Mouse (Mus musculus) midbrain, embryonic 16.5 days (tissue): ENCODE measurements around the gene Zfp593. TPM values are rescaled to one million over a fixed set of nuclear protein-coding genes. Genes with fewer than 3 reads are reported as not detected.

ENCODE experiments used
- ATAC-seq: fragments of 200-750 bp; cut with Nextera tagmentation; 2 replicates; pipeline ENCODE4 v1.8.0; 2017; ENCODE audit warnings: moderate TSS enrichment
- H3K27ac ChIP-seq: fragments of 300-500 bp; sonication (generic); 2 replicates; pipeline ENCODE4 v1.5.1; 2014; ENCODE audit warnings: mild to moderate bottlenecking, low read length, mixed read lengths
- H3K27me3 ChIP-seq: fragments of 300-500 bp; sonication (generic); 2 replicates; pipeline ENCODE4 v1.6.1; 2014; ENCODE audit warnings: low read depth, low read length, mixed read lengths; ENCODE audit not compliant: control insufficient read depth, insufficient read depth
- H3K36me3 ChIP-seq: fragments of 300-500 bp; sonication (generic); 2 replicates; pipeline ENCODE4 v1.6.1; 2014; ENCODE audit warnings: mild to moderate bottlenecking, low read length, moderate library complexity, mixed read lengths; ENCODE audit not compliant: control insufficient read depth, insufficient read depth
- H3K4me1 ChIP-seq: fragments of 300-500 bp; sonication (generic); 2 replicates; pipeline ENCODE4 v1.6.1; 2014; ENCODE audit warnings: mild to moderate bottlenecking, low read length, mixed read lengths; ENCODE audit not compliant: control insufficient read depth, insufficient read depth
- H3K4me2 ChIP-seq: fragments of 300-500 bp; sonication (generic); 2 replicates; pipeline ENCODE4 v1.6.1; 2014; ENCODE audit warnings: mild to moderate bottlenecking, low read length, mixed read lengths
- H3K4me3 ChIP-seq: fragments of 300-500 bp; sonication (generic); 2 replicates; pipeline ENCODE4 v1.5.1; 2014; ENCODE audit warnings: low read depth, mild to moderate bottlenecking, low read length, moderate library complexity, mixed read lengths
- H3K9ac ChIP-seq: fragments of 300-500 bp; sonication (generic); 2 replicates; pipeline ENCODE4 v1.6.1; 2014; ENCODE audit warnings: low read depth, low read length, mixed read lengths
- H3K9me3 ChIP-seq: fragments of 300-500 bp; sonication (generic); replicated peaks from 2 replicates; pipeline ENCODE4 v1.6.1; 2014; ENCODE audit warnings: mild to moderate bottlenecking, low read length, mixed read lengths; ENCODE audit not compliant: control insufficient read depth, poor library complexity, severe bottlenecking
- WGBS: fragments of 180-500 bp; shearing (Covaris S2); extraction: QIAGEN DNeasy Blood & Tissue Kit; methylation state at CpG from one replicate; pipeline ENCODE4 v1.1.7; 2014; 5-methylcytosine and 5-hydroxymethylcytosine counted together
- polyA plus RNA-seq: library from polyadenylated mRNA; unstranded; fragments of >200 nt; fragmentation: Nextera tagmentation; extraction: Ambion mirVana; gene quantifications from 2 replicates; pipeline ENCODE4 v1.2.1, GENCODE M21; 2015

The Zfp593 gene
- polyA plus RNA-seq, 1 experiment from 2014 or later: 13.4 TPM

DNA sequence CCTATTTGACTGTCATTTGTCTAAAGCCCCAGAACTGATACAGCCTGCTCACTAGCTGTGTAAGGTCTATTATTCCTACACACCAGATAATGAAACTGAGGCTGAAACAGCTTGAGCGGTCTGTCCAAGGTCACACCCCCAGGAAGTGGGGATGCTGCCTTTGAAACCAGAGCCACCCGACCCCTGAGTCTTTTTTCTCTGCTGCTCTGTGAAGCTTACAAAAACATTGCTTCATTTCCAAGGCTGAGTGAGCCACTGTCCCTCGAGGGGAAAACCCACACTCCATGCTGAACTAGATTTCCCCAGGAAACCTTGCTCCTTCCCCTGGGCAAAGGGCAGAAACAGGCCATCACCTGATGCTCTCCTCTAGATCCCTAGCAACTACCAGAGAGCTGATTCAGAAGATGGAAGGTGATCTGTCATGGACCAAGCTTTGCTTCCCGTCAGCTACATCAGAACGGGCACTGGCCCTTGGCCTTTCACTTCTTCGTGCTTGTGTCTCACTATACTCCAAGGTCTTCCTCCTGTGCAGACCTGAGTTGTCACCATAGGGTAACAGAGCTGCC, 38.8 kb downstream of the Zfp593 start:
- H3K9me3 ChIP-seq: no peaks in the 10 kb centered on the region
- no peak for ATAC-seq
- H3K4me3 ChIP-seq: no peak overlapping the region
- no peak overlapping the region for H3K27ac ChIP-seq
- H3K4me2 ChIP-seq: no peak overlapping the region
- no peak overlapping the region for H3K9ac ChIP-seq
- H3K4me1 ChIP-seq: no peaks in the 10 kb centered on the region
- no peaks in the 10 kb centered on the region for H3K27me3 ChIP-seq
- no peaks in the 10 kb centered on the region for H3K36me3 ChIP-seq
- 71% methylated on average over 6 of the region's 6 CpGs for WGBS

DNA sequence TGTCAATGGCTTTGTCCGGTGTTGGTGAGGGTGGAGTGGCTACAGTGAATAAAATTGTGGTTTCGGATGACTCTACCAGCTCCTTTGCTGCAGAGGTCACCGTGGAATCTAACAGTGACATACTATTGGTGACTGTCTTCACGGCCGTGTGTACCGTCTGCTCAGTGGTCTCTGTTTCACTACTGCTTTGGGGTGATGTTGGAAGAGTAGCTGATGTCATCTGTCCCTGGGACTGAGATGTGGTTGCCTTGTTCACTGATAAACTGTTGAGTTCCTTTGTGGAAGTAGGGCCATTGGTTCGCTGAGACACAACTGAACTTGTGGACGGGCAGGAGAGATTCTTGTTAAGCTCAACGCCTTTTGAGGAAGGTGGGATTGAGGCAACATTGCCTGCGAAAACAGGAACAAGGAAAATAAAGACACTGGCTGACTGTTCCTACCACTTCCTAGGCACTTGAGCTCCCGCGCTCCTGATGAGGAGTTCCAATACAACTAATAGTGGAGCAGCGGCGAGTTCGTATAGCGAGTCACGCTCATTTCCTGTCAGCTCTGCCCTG, 42.0 kb downstream of the Zfp593 start:
- WGBS: 91% methylated on average over 17 of the region's 17 CpGs
- H3K27me3 ChIP-seq: no peaks in the 10 kb centered on the region
- no peak overlapping the region for H3K4me3 ChIP-seq

DNA sequence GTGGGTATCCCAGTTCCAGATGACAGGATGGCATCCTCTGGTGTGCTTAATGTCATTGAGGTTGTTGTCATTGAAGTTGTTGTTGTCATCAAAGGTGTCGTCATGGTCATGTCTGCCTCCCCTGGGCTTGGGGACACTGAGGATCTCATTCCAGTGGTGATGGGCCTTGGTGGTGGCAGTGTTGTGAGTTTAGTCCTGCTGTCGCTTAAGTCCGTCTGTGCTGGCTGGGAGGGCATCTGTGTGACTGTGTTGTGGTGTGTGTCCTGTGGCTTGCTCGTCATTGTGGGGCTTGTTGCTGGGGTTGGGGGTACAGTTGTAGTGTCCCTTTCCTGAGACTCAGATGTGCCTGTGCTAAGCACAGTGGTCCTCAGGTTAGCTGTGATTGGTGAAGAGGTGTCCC, 42.5 kb downstream of the Zfp593 start, which contains the start of gene Gm7534:
Gm7534 (minus strand) TSS at position 101 of the 400 bp plus-strand sequence.
- Histone ChIP-seq H3K27ac (no peak within 1 kb of the TSS), H3K9me3 (no peaks in the 10 kb centered on the region), H3K4me3 (no peak within 1 kb of the TSS), H3K4me2 (no peak within 1 kb of the TSS), H3K36me3 (no peaks in the 10 kb centered on the region), H3K9ac (no peak within 1 kb of the TSS), H3K4me1 (no peaks in the 10 kb centered on the region), H3K27me3 (no peaks in the 10 kb centered on the region)
- ATAC-seq: no peak
- 93% methylated on average over 4 of the region's 4 CpGs for whole genome bisulfite sequencing

More for the DNA sequence above, 42.0 kb downstream of the Zfp593 start:
- H3K9me3 ChIP-seq: no peaks in the 10 kb centered on the region
- H3K27ac ChIP-seq: no peak overlapping the region
- no peak for ATAC-seq
- no peak overlapping the region for H3K9ac ChIP-seq
- no peaks in the 10 kb centered on the region for H3K36me3 ChIP-seq
- no peaks in the 10 kb centered on the region for H3K4me1 ChIP-seq
- no peak overlapping the region for H3K4me2 ChIP-seq

DNA sequence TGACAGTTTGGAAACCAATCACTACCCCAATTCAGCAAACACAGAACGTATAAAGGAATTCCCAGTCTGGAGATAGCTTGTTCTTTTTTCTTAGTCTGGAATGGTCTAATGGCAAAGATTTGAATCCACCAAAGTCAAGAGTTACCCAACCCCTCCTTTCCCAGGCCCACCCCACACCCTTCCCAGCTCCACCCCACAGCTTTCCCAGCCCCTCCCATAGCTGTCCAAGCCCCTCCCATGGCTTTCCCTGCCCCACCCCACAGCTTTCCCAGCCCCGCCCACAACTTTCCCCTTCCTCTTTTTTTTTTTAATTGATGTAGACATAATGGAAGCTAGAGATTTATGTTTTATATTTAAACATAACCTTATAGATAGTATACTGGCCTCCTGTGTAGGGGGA, 46.0 kb downstream of the Zfp593 start:
- H3K4me1 ChIP-seq: no peaks in the 10 kb centered on the region
- no peaks in the 10 kb centered on the region for H3K9me3 ChIP-seq
- no peak overlapping the region for H3K27ac ChIP-seq
- H3K4me2 ChIP-seq: no peak overlapping the region
- no peaks in the 10 kb centered on the region for H3K27me3 ChIP-seq
- WGBS: 76% methylated on average over 2 of the region's 2 CpGs
- H3K36me3 ChIP-seq: no peaks in the 10 kb centered on the region
- H3K4me3 ChIP-seq: no peak overlapping the region
- no peak for ATAC-seq
- H3K9ac ChIP-seq: no peak overlapping the region

Other genes starting within 250 kb of the Zfp593 start
- gene Dhdds, start 244.7 kb downstream of the Zfp593 start, polyA plus RNA-seq: 45.7 and 48.6 TPM in 2 replicates
- gene Lin28a, start 226.8 kb downstream of the Zfp593 start, polyA plus RNA-seq: 0.37 and 0.44 TPM in 2 replicates
- gene Zfp683, start 191.8 kb downstream of the Zfp593 start, polyA plus RNA-seq: not detected in 2 replicates
- gene Crybg2, start 184.8 kb downstream of the Zfp593 start, polyA plus RNA-seq: 3.8 and 6.6 TPM in 2 replicates
- gene Cd52, start 150.5 kb downstream of the Zfp593 start, polyA plus RNA-seq: 0.92 and 2.1 TPM in 2 replicates
- gene Ubxn11, start 143.0 kb downstream of the Zfp593 start, polyA plus RNA-seq: 18.4 and 19.0 TPM in 2 replicates
- gene Sh3bgrl3, start 116.8 kb downstream of the Zfp593 start, polyA plus RNA-seq: 421 and 430 TPM in 2 replicates
- gene Cep85, start 58.5 kb downstream of the Zfp593 start, polyA plus RNA-seq: 16.7 and 18.1 TPM in 2 replicates
- not detected in 2 replicates for gene Gm7534, start 42.6 kb downstream of the Zfp593 start, polyA plus RNA-seq
- not detected in 2 replicates for gene Catsper4, start 18.2 kb downstream of the Zfp593 start, polyA plus RNA-seq
- 0.11 and 0.13 TPM in 2 replicates for gene Cnksr1, start 7.2 kb downstream of the Zfp593 start, polyA plus RNA-seq
- 0.24 and 0.51 TPM in 2 replicates for gene E130218I03Rik, start 1.9 kb downstream of the Zfp593 start, polyA plus RNA-seq
- gene Gm30191, start 1.3 kb upstream of the Zfp593 start, polyA plus RNA-seq: not detected in 2 replicates
- 12.9 and 16.2 TPM in 2 replicates for gene Grrp1, start 8.5 kb upstream of the Zfp593 start, polyA plus RNA-seq
- gene Pdik1l, start 42.3 kb upstream of the Zfp593 start, polyA plus RNA-seq: 44.9 and 46.5 TPM in 2 replicates
- 0.45 and 0.62 TPM in 2 replicates for gene Trim63, start 69.5 kb upstream of the Zfp593 start, polyA plus RNA-seq
- gene Slc30a2, start 97.6 kb upstream of the Zfp593 start, polyA plus RNA-seq: 0.26 and 0.30 TPM in 2 replicates
- gene Extl1, start 138.3 kb upstream of the Zfp593 start, polyA plus RNA-seq: 0.45 and 0.58 TPM in 2 replicates
- gene Pafah2, start 150.7 kb upstream of the Zfp593 start, polyA plus RNA-seq: 7.5 and 8.8 TPM in 2 replicates
- gene Stmn1, start 222.7 kb upstream of the Zfp593 start, polyA plus RNA-seq: 7,758 and 8,549 TPM in 2 replicates